Mouse (Mus musculus) lung, postnatal 0 days (tissue): ENCODE data around the gene Dip2b.
A peak's percentile ranks its signal among the peaks of the same experiment; 100 is the strongest.

Source experiments
- CTCF ChIP-seq: IDR thresholded peaks from 2 replicates; pipeline ENCODE4 v1.5.1; 2016; ENCODE audit warnings: antibody characterized with exemption, mild to moderate bottlenecking
- EP300 ChIP-seq: IDR thresholded peaks from 2 replicates; pipeline ENCODE4 v1.6.1; 2016; ENCODE audit warnings: antibody characterized with exemption, mild to moderate bottlenecking, control low read depth

DNA sequence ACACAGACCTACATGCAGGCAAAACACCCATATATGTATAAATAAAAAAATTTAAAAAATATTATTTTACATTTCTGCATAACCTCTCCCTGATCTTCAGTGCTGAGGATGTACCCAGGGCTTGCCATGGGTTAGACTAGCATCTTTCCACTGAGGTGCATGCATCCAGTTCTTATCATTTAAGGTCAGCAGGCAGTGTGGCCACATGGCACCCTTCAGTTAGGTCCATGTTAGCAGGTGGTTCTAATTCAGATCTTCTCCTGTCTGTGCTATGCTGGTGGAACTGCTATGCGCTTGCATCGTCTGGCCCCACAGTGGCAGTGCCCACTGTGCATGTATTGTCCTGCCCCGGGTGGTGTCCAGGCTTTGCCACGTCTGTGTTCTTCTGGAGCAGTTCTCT lies 37.9 kb downstream of the Dip2b start:
- TF ChIP-seq CTCF, result peak; percentile 24; the same call in 1 of the 2 replicates
- no peak for TF ChIP-seq EP300
